Mouse (Mus musculus) E14TG2a.4 (cell line): ENCODE measurements around the gene Tulp3.

Experiments used
- CTCF ChIP-seq: conservative IDR thresholded peaks from 2 replicates; pipeline ENCODE4 v1.5.1; 2014; ENCODE audit warnings: low read length
- NANOG ChIP-seq: IDR thresholded peaks from 2 replicates; pipeline ENCODE4 v1.6.1; 2014; ENCODE audit warnings: borderline replicate concordance, low read length, mixed read lengths
- POU5F1 ChIP-seq: IDR thresholded peaks from 2 replicates; pipeline ENCODE4 v1.6.1; 2014; ENCODE audit warnings: low read length, borderline replicate concordance

DNA sequence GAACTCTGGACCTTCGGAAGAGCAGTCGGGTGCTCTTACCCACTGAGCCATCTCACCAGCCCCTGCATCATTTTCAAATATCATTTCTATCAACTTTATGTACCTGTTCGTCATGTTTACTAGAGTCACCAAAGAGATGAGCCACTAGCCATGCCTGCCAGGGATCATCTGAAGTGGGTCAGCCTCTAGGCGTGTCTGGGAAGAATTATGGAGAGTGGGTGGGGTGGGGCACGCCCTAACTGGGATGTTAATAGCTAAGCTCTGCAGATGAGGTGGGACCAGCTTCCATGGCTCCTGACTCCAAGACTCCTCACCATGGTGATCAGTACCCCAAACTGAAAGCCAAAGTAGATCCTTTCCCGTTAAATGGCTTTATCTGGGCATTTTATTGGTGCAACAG lies 40.9 kb downstream of the Tulp3 start:
- TF ChIP-seq CTCF = no peak
- TF ChIP-seq NANOG = no peak
- TF ChIP-seq POU5F1 = no peak
